Mouse (Mus musculus) stomach, postnatal 0 days (tissue): ENCODE data around the gene Cntd1.

Source experiments
- CTCF ChIP-seq: IDR thresholded peaks from 2 replicates; pipeline ENCODE4 v1.5.1; 2016; ENCODE audit warnings: antibody characterized with exemption, low read depth, mild to moderate bottlenecking, moderate library complexity
- EP300 ChIP-seq: optimal IDR thresholded peaks from 2 replicates; pipeline ENCODE3; 2016; ENCODE audit warnings: antibody characterized with exemption

GRCm38 (mm10) chr11:101282896-101283295 is 4.1 kb downstream of the Cntd1 start:
- TF ChIP-seq CTCF (no peak), EP300 (no peak)
